Mouse (Mus musculus): ENCODE data around the gene Anxa2. TPM values are rescaled to one million over a fixed set of nuclear protein-coding genes. Genes with fewer than 3 reads are reported as not detected.

The Anxa2 gene
- polyA plus RNA-seq, 1 experiment = 55.9 TPM

DNA sequence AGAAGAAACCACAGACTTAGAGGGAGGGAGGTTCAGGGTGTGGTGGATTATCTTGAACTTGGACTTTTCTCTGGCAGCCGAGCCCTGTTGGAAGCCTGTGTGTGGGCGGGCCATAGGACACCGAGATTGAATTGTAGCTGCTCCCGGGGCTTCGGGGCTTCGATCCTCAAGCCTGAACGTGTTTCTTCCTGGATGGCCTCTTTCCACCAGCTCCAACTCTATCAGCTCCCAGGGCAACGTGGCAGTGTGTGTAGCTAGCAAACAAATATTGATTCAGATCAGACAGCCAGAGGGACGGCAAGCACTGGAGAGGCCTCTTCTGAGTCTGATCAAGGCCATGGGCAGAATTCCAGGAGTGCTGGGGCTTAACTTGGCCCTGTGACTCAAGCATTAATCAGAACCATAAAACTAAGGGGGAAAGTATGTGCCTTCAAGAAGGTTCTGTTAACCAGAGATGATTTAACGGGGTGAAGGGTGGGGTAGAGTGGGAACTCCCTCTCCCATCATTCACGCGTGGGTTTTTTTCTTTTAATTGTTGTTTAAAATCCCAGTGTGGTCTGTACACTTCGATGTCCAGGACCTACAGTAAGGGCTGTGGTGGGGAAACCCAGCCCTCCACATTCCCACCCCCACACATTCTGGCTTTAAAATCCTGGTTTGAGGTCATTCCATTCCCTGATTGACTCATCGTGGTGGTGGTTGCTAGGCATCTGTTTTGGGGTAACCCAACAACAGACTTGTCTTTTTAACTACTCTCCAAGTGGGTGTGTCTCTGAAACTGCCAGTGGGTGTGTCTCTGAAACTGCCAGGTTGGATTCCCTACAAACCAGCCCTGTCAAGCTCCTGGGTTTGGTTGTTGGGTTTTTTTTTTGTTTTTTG is 4.6 kb downstream of the Anxa2 start:
- no peak for TF ChIP-seq CTCF (IDR thresholded peaks at IDR 0.05; ENCODE audit: extremely low read depth, insufficient read depth, insufficient read length, insufficient replicate concordance)
- TF ChIP-seq POLR2A (IDR thresholded peaks at IDR 0.05; ENCODE audit: low read depth, low read length) = no peak
- Histone ChIP-seq H3K27ac (ENCODE audit: insufficient read depth, low read length) (no peak overlapping the region; the same call in 1 of the 2 replicates), H3K27me3 (ENCODE audit: control insufficient read depth, insufficient read depth, low read length) (0 out of 2 replicates have a peak, but pooled peaks cover 1% of the 10 kb centered on the region), H3K4me1 (ENCODE audit: control insufficient read depth, insufficient read depth, insufficient read length) (peaks cover 8% of the 10 kb centered on the region), H3K4me3 (ENCODE audit: extremely low read depth, insufficient read depth, insufficient read length) (no peak overlapping the region), H3K36me3 (ENCODE audit: control insufficient read depth, insufficient read depth, low read length) (no peaks in the 10 kb centered on the region)
- no peak for DNase-seq (ENCODE audit: low read depth in 1 of 2, low spot score in 2 of 2)
- 68% methylated on average over 14 of the region's 14 CpGs for WGBS

GRCm38 (mm10) chr9:69458982-69459381 is 5.6 kb downstream of the Anxa2 start:
- DNase-seq (ENCODE audit: low read depth in 1 of 2, low spot score in 2 of 2) = no peak
- H3K27ac ChIP-seq (ENCODE audit: insufficient read depth, low read length) = no peak overlapping the region

GRCm38 (mm10) chr9:69459876-69460275 is 6.5 kb downstream of the Anxa2 start:
- Histone ChIP-seq H3K4me3 (ENCODE audit: extremely low read depth, insufficient read depth, insufficient read length) (no peak overlapping the region), H3K4me1 (ENCODE audit: control insufficient read depth, insufficient read depth, insufficient read length) (peaks cover 5% of the 10 kb centered on the region; the same call in 1 of the 2 replicates), H3K27ac (ENCODE audit: insufficient read depth, low read length) (no peak overlapping the region), H3K27me3 (ENCODE audit: control insufficient read depth, insufficient read depth, low read length) (no peaks in the 10 kb centered on the region), H3K36me3 (ENCODE audit: control insufficient read depth, insufficient read depth, low read length) (no peaks in the 10 kb centered on the region)
- no peak for DNase-seq (ENCODE audit: low read depth in 1 of 2, low spot score in 2 of 2)
- no peak for TF ChIP-seq CTCF (IDR thresholded peaks at IDR 0.05; ENCODE audit: extremely low read depth, insufficient read depth, insufficient read length, insufficient replicate concordance)
- TF ChIP-seq POLR2A (IDR thresholded peaks at IDR 0.05; ENCODE audit: low read depth, low read length) = no peak
- 83% methylated on average over 7 of the region's 7 CpGs for WGBS

More at GRCm38 (mm10) chr9:69458982-69459381, 5.6 kb downstream of the Anxa2 start:
- Histone ChIP-seq H3K27me3 (ENCODE audit: control insufficient read depth, insufficient read depth, low read length) (no peaks in the 10 kb centered on the region), H3K4me1 (ENCODE audit: control insufficient read depth, insufficient read depth, insufficient read length) (peaks cover 5% of the 10 kb centered on the region; the same call in 1 of the 2 replicates), H3K36me3 (ENCODE audit: control insufficient read depth, insufficient read depth, low read length) (no peaks in the 10 kb centered on the region), H3K4me3 (ENCODE audit: extremely low read depth, insufficient read depth, insufficient read length) (no peak overlapping the region)
- 66% methylated on average over 2 of the region's 2 CpGs for WGBS
- no peak for TF ChIP-seq POLR2A (IDR thresholded peaks at IDR 0.05; ENCODE audit: low read depth, low read length)
- TF ChIP-seq CTCF (IDR thresholded peaks at IDR 0.05; ENCODE audit: extremely low read depth, insufficient read depth, insufficient read length, insufficient replicate concordance) = no peak

- no peaks in the 10 kb centered on the region for H3K27me3 ChIP-seq (ENCODE audit: control insufficient read depth, insufficient read depth, low read length)
- 76% methylated on average over 2 of the region's 2 CpGs for WGBS
- no peak overlapping the region for H3K4me3 ChIP-seq (ENCODE audit: extremely low read depth, insufficient read depth, insufficient read length)
- DNase-seq (ENCODE audit: low read depth in 1 of 2, low spot score in 2 of 2) = no peak
- H3K27ac ChIP-seq (ENCODE audit: insufficient read depth, low read length) = no peak overlapping the region
- no peaks in the 10 kb centered on the region; the same call in 1 of the 2 replicates for H3K36me3 ChIP-seq (ENCODE audit: control insufficient read depth, insufficient read depth, low read length)
- H3K4me1 ChIP-seq (ENCODE audit: control insufficient read depth, insufficient read depth, insufficient read length) = no peaks in the 10 kb centered on the region
- TF ChIP-seq CTCF (IDR thresholded peaks at IDR 0.05; ENCODE audit: extremely low read depth, insufficient read depth, insufficient read length, insufficient replicate concordance) (no peak), POLR2A (IDR thresholded peaks at IDR 0.05; ENCODE audit: low read depth, low read length) (no peak)
Observed at GRCm38 (mm10) chr9:69463046-69463445, 9.6 kb downstream of the Anxa2 start.

GRCm38 (mm10) chr9:69464109-69464756 is 10.8 kb downstream of the Anxa2 start:
- Histone ChIP-seq H3K4me3 (ENCODE audit: extremely low read depth, insufficient read depth, insufficient read length) (no peak overlapping the region), H3K36me3 (ENCODE audit: control insufficient read depth, insufficient read depth, low read length) (no peaks in the 10 kb centered on the region; the same call in 1 of the 2 replicates), H3K27ac (ENCODE audit: insufficient read depth, low read length) (no peak overlapping the region), H3K4me1 (ENCODE audit: control insufficient read depth, insufficient read depth, insufficient read length) (no peaks in the 10 kb centered on the region), H3K27me3 (ENCODE audit: control insufficient read depth, insufficient read depth, low read length) (no peaks in the 10 kb centered on the region)
- WGBS = 85% methylated on average over 6 of the region's 6 CpGs
- DNase-seq (ENCODE audit: low read depth in 1 of 2, low spot score in 2 of 2) = no peak
- no peak for TF ChIP-seq CTCF (IDR thresholded peaks at IDR 0.05; ENCODE audit: extremely low read depth, insufficient read depth, insufficient read length, insufficient replicate concordance)
- TF ChIP-seq POLR2A (IDR thresholded peaks at IDR 0.05; ENCODE audit: low read depth, low read length) = no peak

GRCm38 (mm10) chr9:69466098-69466497 is 12.7 kb downstream of the Anxa2 start:
- no peaks in the 10 kb centered on the region; the same call in 1 of the 2 replicates for H3K36me3 ChIP-seq (ENCODE audit: control insufficient read depth, insufficient read depth, low read length)
- 67% methylated on average over 4 of the region's 4 CpGs for WGBS
- TF ChIP-seq POLR2A (IDR thresholded peaks at IDR 0.05; ENCODE audit: low read depth, low read length) = no peak
- TF ChIP-seq CTCF (IDR thresholded peaks at IDR 0.05; ENCODE audit: extremely low read depth, insufficient read depth, insufficient read length, insufficient replicate concordance) = no peak
- no peak overlapping the region for H3K4me3 ChIP-seq (ENCODE audit: extremely low read depth, insufficient read depth, insufficient read length)
- DNase-seq (ENCODE audit: low read depth in 1 of 2, low spot score in 2 of 2) = no peak
- H3K27ac ChIP-seq (ENCODE audit: insufficient read depth, low read length) = no peak overlapping the region
- no peaks in the 10 kb centered on the region for H3K4me1 ChIP-seq (ENCODE audit: control insufficient read depth, insufficient read depth, insufficient read length)
- H3K27me3 ChIP-seq (ENCODE audit: control insufficient read depth, insufficient read depth, low read length) = no peaks in the 10 kb centered on the region

Data from spleen, adult 2 months (tissue).